Mouse (Mus musculus): ENCODE measurements at regions not wholly inside any gene's neighbourhood (a gene's known extent, or its start where the extent isn't known, plus 50 kb on each side); places are given as distances from the start of the nearest gene placed in this dataset.

DNA sequence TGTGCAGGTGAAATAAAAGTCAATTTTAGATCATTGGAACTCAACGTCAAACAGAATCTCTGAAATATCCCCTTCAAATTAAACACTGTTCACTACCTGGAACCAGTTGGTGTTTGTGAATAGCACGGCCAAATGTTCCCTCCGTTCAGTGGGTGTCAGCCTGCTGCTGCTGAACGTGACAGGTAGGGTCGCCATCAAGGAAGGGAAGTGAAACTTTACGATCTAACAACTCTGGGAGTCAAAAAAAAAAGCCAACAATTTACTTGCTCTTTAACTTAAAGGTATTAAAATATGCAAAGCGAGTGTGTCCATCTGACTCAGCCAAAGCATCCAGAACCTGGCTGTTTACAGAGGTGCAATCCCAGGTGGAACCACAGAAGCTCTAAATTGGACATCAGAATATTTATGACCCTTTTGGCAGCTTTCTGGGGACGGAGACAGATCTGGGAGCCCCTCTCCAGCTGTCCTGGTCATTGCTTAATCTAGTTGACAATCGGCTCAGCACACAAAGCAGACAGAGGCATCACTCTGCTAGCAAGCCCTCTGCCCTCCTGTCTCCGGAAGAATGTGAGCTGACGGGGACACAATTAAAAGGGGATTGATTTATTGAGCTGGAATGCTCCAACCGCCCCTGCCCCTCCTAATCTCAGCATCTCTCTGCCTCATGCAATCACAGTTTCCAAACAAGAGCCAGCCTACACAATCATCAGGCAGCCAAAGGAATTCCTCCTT is 191.9 kb downstream of the 1500009L16Rik start:
- no peak for TF ChIP-seq CTCF (IDR thresholded peaks at IDR 0.05; ENCODE audit: borderline replicate concordance, extremely low read depth, insufficient read depth, insufficient read length)
- TF ChIP-seq POLR2A (IDR thresholded peaks at IDR 0.05; ENCODE audit: borderline replicate concordance, extremely low read depth, insufficient read depth, insufficient read length, poor library complexity, severe bottlenecking) = no peak

Measured in brain, embryonic 14.5 days (tissue).